Mouse (Mus musculus) liver, embryonic 11.5 days (tissue): ENCODE results near the gene Lax1. TPM values are rescaled to one million over a fixed set of nuclear protein-coding genes. Genes with fewer than 3 reads are reported as not detected.
A peak's percentile ranks its signal among the peaks of the same experiment; 100 is the strongest.

Experiments
- ATAC-seq: fragments of 200-750 bp; cut with Nextera tagmentation; replicated peaks from 2 replicates; pipeline ENCODE4 v1.8.0; 2017; ENCODE audit warnings: moderate number of reproducible peaks, mild to moderate bottlenecking, moderate TSS enrichment, moderate library complexity; ENCODE audit not compliant: low FRiP score
- DNase-seq: peaks from one replicate; pipeline ENCODE4 v3.0.0-alpha.2; 2017; ENCODE audit warnings: low spot score
- H3K27ac ChIP-seq: fragments of 300-500 bp; sonication (generic); 2 replicates; pipeline ENCODE4 v1.5.1; 2014; ENCODE audit warnings: mild to moderate bottlenecking, low read depth, low read length, control low read depth
- H3K27me3 ChIP-seq: fragments of 300-500 bp; sonication (generic); replicated peaks from 2 replicates; pipeline ENCODE4 v1.6.1; 2014; ENCODE audit warnings: low read length, mixed read lengths; ENCODE audit not compliant: control insufficient read depth, insufficient read depth
- H3K36me3 ChIP-seq: fragments of 300-500 bp; sonication (generic); 2 replicates; pipeline ENCODE4 v1.6.1; 2014; ENCODE audit warnings: mild to moderate bottlenecking, low read length, moderate library complexity, mixed read lengths; ENCODE audit not compliant: control insufficient read depth, insufficient read depth
- H3K4me1 ChIP-seq: fragments of 300-500 bp; sonication (generic); replicated peaks from 2 replicates; pipeline ENCODE4 v1.6.1; 2014; ENCODE audit warnings: low read length, mixed read lengths; ENCODE audit not compliant: control insufficient read depth, insufficient read depth
- H3K4me2 ChIP-seq: fragments of 300-500 bp; sonication (generic); 2 replicates; pipeline ENCODE4 v1.6.1; 2014; ENCODE audit warnings: mild to moderate bottlenecking, control low read depth, moderate library complexity
- H3K4me3 ChIP-seq: fragments of 300-500 bp; sonication (generic); 2 replicates; pipeline ENCODE4 v1.5.1; 2014; ENCODE audit warnings: low read depth, low read length, control low read depth
- H3K9ac ChIP-seq: fragments of 300-500 bp; sonication (generic); 2 replicates; pipeline ENCODE4 v1.6.1; 2014; ENCODE audit warnings: low read depth, low read length, control low read depth
- H3K9me3 ChIP-seq: fragments of 300-500 bp; sonication (generic); 2 replicates; pipeline ENCODE4 v1.6.1; 2016; ENCODE audit warnings: low read length, inconsistent platforms, mixed read lengths; ENCODE audit not compliant: control insufficient read depth
- WGBS: fragments of 180-500 bp; shearing (Covaris S2); extraction: QIAGEN DNeasy Blood & Tissue Kit; methylation state at CpG from one replicate; pipeline ENCODE4 v1.1.7; 2014; 5-methylcytosine and 5-hydroxymethylcytosine counted together
- polyA plus RNA-seq: library from polyadenylated mRNA; unstranded; fragments of >200 nt; fragmentation: Nextera tagmentation; extraction: Ambion mirVana; gene quantifications from 2 replicates; pipeline ENCODE4 v1.2.1, GENCODE M21; 2014

The Lax1 gene
- polyA plus RNA-seq, result 0.62 and 0.78 TPM in 2 replicates

- no peaks in the 10 kb centered on the region for H3K27me3 ChIP-seq
- H3K9me3 ChIP-seq, result no peaks in the 10 kb centered on the region
- no peak within 1 kb of the TSS for H3K9ac ChIP-seq
- H3K27ac ChIP-seq, result no peak within 1 kb of the TSS
- 16% methylated on average over 6 of the region's 6 CpGs for WGBS
- ATAC-seq, result no peak
- H3K36me3 ChIP-seq, result no peaks in the 10 kb centered on the region
- H3K4me3 ChIP-seq, result no peak within 1 kb of the TSS
- DNase-seq, result no peak
- H3K4me1 ChIP-seq, result peaks cover 8% of the 10 kb centered on the region
- H3K4me2 ChIP-seq, result no peak within 1 kb of the TSS
Measured at GRCm38 (mm10) chr1:133689897-133690296, at the start of gene Lax1. Lax1 (minus strand) TSS chr1:133690108.

- Histone ChIP-seq H3K9me3 (no peaks in the 10 kb centered on the region), H3K4me1 (peaks cover 9% of the 10 kb centered on the region; the same call in 1 of the 2 replicates), H3K27me3 (no peaks in the 10 kb centered on the region), H3K4me3 (no peak overlapping the region), H3K36me3 (peaks cover 16% of the 10 kb centered on the region), H3K9ac (no peak overlapping the region), H3K4me2 (no peak overlapping the region), H3K27ac (no peak overlapping the region)
- 57% methylated on average over 7 of the region's 7 CpGs for WGBS
- no peak for ATAC-seq
- DNase-seq, result no peak
Measured at GRCm38 (mm10) chr1:133736664-133737063, 46.8 kb upstream of the Lax1 start.

GRCm38 (mm10) chr1:133735995-133736652 is 46.2 kb upstream of the Lax1 start:
- DNase-seq, result peak; percentile 59
- 28% methylated on average over 17 of the region's 17 CpGs for WGBS
- H3K4me1 ChIP-seq, result peaks cover 9% of the 10 kb centered on the region; the same call in 1 of the 2 replicates
- no peak overlapping the region for H3K27ac ChIP-seq
- H3K36me3 ChIP-seq, result peaks cover 19% of the 10 kb centered on the region
- H3K4me3 ChIP-seq, result peak overlapping the region; percentile 14; the same call in 1 of the 2 replicates
- peak; percentile 77 for ATAC-seq
- H3K27me3 ChIP-seq, result no peaks in the 10 kb centered on the region
- no peaks in the 10 kb centered on the region for H3K9me3 ChIP-seq
- H3K9ac ChIP-seq, result peak overlapping the region; percentile 23; the same call in 1 of the 2 replicates
- H3K4me2 ChIP-seq, result peak overlapping the region; percentile 53

GRCm38 (mm10) chr1:133732814-133733213 is 42.9 kb upstream of the Lax1 start:
- Histone ChIP-seq H3K4me1 (peaks cover 22% of the 10 kb centered on the region), H3K36me3 (peaks cover 32% of the 10 kb centered on the region), H3K4me2 (no peak overlapping the region), H3K27ac (no peak overlapping the region), H3K4me3 (no peak overlapping the region), H3K9ac (no peak overlapping the region), H3K27me3 (no peaks in the 10 kb centered on the region), H3K9me3 (no peaks in the 10 kb centered on the region)
- 71% methylated on average over 11 of the region's 11 CpGs for WGBS
- DNase-seq (no peak), ATAC-seq (no peak)

GRCm38 (mm10) chr1:133728339-133728738 is 38.4 kb upstream of the Lax1 start:
- Histone ChIP-seq H3K4me3 (no peak overlapping the region), H3K36me3 (peaks cover 29% of the 10 kb centered on the region), H3K9ac (no peak overlapping the region), H3K27me3 (no peaks in the 10 kb centered on the region), H3K27ac (peak overlapping the region; percentile 15; the same call in 1 of the 2 replicates), H3K4me2 (no peak overlapping the region), H3K4me1 (peaks cover 16% of the 10 kb centered on the region), H3K9me3 (no peaks in the 10 kb centered on the region)
- DNase-seq (no peak), ATAC-seq (peak; percentile 73)
- 63% methylated on average over 7 of the region's 7 CpGs for WGBS

- ATAC-seq (no peak), DNase-seq (no peak)
- no peak overlapping the region for H3K9ac ChIP-seq
- WGBS, result 90% methylated on average over 7 of the region's 7 CpGs
- H3K36me3 ChIP-seq, result peaks cover 15% of the 10 kb centered on the region
- H3K4me3 ChIP-seq, result no peak overlapping the region
- no peak overlapping the region for H3K27ac ChIP-seq
- no peak overlapping the region for H3K4me2 ChIP-seq
- H3K4me1 ChIP-seq, result no peaks in the 10 kb centered on the region
- H3K27me3 ChIP-seq, result no peaks in the 10 kb centered on the region
- no peaks in the 10 kb centered on the region for H3K9me3 ChIP-seq
Measured at GRCm38 (mm10) chr1:133720342-133720741, 30.4 kb upstream of the Lax1 start.

GRCm38 (mm10) chr1:133718786-133719185 is 28.9 kb upstream of the Lax1 start:
- H3K27me3 ChIP-seq, result no peaks in the 10 kb centered on the region
- no peak overlapping the region for H3K4me3 ChIP-seq
- no peak overlapping the region for H3K4me2 ChIP-seq
- whole genome bisulfite sequencing, result 92% methylated on average over 8 of the region's 8 CpGs
- H3K4me1 ChIP-seq, result no peaks in the 10 kb centered on the region
- no peak for ATAC-seq
- H3K27ac ChIP-seq, result no peak overlapping the region
- H3K9ac ChIP-seq, result no peak overlapping the region
- peaks cover 15% of the 10 kb centered on the region for H3K36me3 ChIP-seq
- DNase-seq, result no peak
- no peaks in the 10 kb centered on the region for H3K9me3 ChIP-seq

- Histone ChIP-seq H3K27me3 (no peaks in the 10 kb centered on the region), H3K4me1 (no peaks in the 10 kb centered on the region), H3K4me3 (no peak overlapping the region), H3K27ac (no peak overlapping the region), H3K4me2 (no peak overlapping the region), H3K9ac (no peak overlapping the region), H3K36me3 (peaks cover 15% of the 10 kb centered on the region), H3K9me3 (no peaks in the 10 kb centered on the region)
- 87% methylated on average over 3 of the region's 3 CpGs for WGBS
- ATAC-seq (no peak), DNase-seq (no peak)
Measured at GRCm38 (mm10) chr1:133718296-133718695, 28.4 kb upstream of the Lax1 start.

GRCm38 (mm10) chr1:133716464-133716863 is 26.6 kb upstream of the Lax1 start:
- peaks cover 16% of the 10 kb centered on the region for H3K36me3 ChIP-seq
- ATAC-seq, result no peak; the same call in 1 of the 2 replicates

More at GRCm38 (mm10) chr1:133716464-133716863, 26.6 kb upstream of the Lax1 start:
- DNase-seq, result peak; percentile 45
- no peak overlapping the region for H3K4me3 ChIP-seq
- no peaks in the 10 kb centered on the region for H3K27me3 ChIP-seq
- 22% methylated on average over 7 of the region's 7 CpGs for WGBS
- H3K27ac ChIP-seq, result no peak overlapping the region
- H3K9ac ChIP-seq, result no peak overlapping the region
- H3K4me1 ChIP-seq, result peaks cover 5% of the 10 kb centered on the region
- H3K9me3 ChIP-seq, result no peaks in the 10 kb centered on the region
- H3K4me2 ChIP-seq, result no peak overlapping the region
